Mouse (Mus musculus) intestine, embryonic 14.5 days (tissue): ENCODE data around the gene Tmem221. TPM values are rescaled to one million over a fixed set of nuclear protein-coding genes. Genes with fewer than 3 reads are reported as not detected.

ENCODE experiments used
- ATAC-seq: fragments of 200-750 bp; cut with Nextera tagmentation; replicated peaks from 2 replicates; pipeline ENCODE4 v1.8.0; 2017; ENCODE audit warnings: low read depth, moderate number of reproducible peaks, moderate TSS enrichment, moderate library complexity; ENCODE audit not compliant: low FRiP score, low TSS enrichment
- DNase-seq: peaks from one replicate; pipeline ENCODE4 v3.0.0-alpha.2; 2018; ENCODE audit warnings: low spot score
- H3K27ac ChIP-seq: fragments of 300-500 bp; sonication (generic); 2 replicates; pipeline ENCODE4 v1.5.1; 2014; ENCODE audit warnings: low read depth, mild to moderate bottlenecking, control low read depth
- H3K27me3 ChIP-seq: fragments of 300-500 bp; sonication (generic); replicated peaks from 2 replicates; pipeline ENCODE4 v1.6.1; 2014; ENCODE audit warnings: low read length, control low read depth; ENCODE audit not compliant: control insufficient read depth, insufficient read depth
- H3K36me3 ChIP-seq: fragments of 300-500 bp; sonication (generic); 2 replicates; pipeline ENCODE4 v1.6.1; 2014; ENCODE audit warnings: low read length, control low read depth; ENCODE audit not compliant: control insufficient read depth, insufficient read depth
- H3K4me1 ChIP-seq: fragments of 300-500 bp; sonication (generic); replicated peaks from 2 replicates; pipeline ENCODE4 v1.6.1; 2014; ENCODE audit warnings: low read length, control low read depth, mixed read lengths; ENCODE audit not compliant: control insufficient read depth, insufficient read depth
- H3K4me2 ChIP-seq: fragments of 300-500 bp; sonication (generic); 2 replicates; pipeline ENCODE4 v1.6.1; 2014; ENCODE audit warnings: low read length
- H3K4me3 ChIP-seq: fragments of 300-500 bp; sonication (generic); 2 replicates; pipeline ENCODE4 v1.5.1; 2014; ENCODE audit warnings: low read depth, low read length, control low read depth, mixed read lengths
- H3K9ac ChIP-seq: fragments of 300-500 bp; sonication (generic); 2 replicates; pipeline ENCODE4 v1.6.1; 2014; ENCODE audit warnings: mild to moderate bottlenecking, low read length
- H3K9me3 ChIP-seq: fragments of 300-500 bp; sonication (generic); 2 replicates; pipeline ENCODE4 v1.6.1; 2016; ENCODE audit warnings: low read length, control low read depth; ENCODE audit not compliant: control insufficient read depth
- WGBS: fragments of 180-500 bp; shearing (Covaris S2); extraction: QIAGEN DNeasy Blood & Tissue Kit; methylation state at CpG from one replicate; pipeline ENCODE4 v1.1.7; 2014; 5-methylcytosine and 5-hydroxymethylcytosine counted together
- polyA plus RNA-seq: library from polyadenylated mRNA; unstranded; fragments of >200 nt; fragmentation: Nextera tagmentation; extraction: Ambion mirVana; gene quantifications from 2 replicates; pipeline ENCODE4 v1.2.1, GENCODE M21; 2014

Gene Tmem221
- polyA plus RNA-seq, 1 experiment from 2014 or later, result 1.6 TPM

DNA sequence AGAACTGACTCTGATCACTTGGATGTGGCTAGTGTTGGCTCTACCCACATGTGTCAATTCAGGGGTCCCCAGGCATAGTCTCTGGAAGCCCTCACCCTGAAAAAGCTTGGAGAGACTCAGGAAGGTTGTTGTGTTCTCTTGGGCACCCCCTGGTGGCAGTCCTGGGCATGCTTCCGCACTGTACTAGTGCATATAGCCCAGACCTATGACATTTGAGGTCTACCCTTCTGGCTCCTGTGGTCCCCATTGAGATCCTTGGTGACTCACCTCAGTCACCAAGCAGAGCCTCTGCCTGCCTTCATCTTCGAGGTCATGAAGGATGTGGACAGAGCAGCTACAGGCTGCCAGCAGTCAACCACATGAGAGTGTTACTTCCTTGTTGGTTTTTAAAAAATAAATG, 28.2 kb upstream of the Tmem221 start:
- no peak overlapping the region for H3K4me3 ChIP-seq
- H3K9ac ChIP-seq, result no peak overlapping the region
- H3K36me3 ChIP-seq, result peaks cover 16% of the 10 kb centered on the region
- no peaks in the 10 kb centered on the region for H3K27me3 ChIP-seq
- no peak overlapping the region for H3K27ac ChIP-seq
- DNase-seq, result no peak
- H3K4me1 ChIP-seq, result peaks cover 8% of the 10 kb centered on the region; the same call in 1 of the 2 replicates
- ATAC-seq, result no peak
- no peak overlapping the region for H3K4me2 ChIP-seq
- H3K9me3 ChIP-seq, result no peaks in the 10 kb centered on the region
- 81% methylated on average over 2 of the region's 2 CpGs for WGBS

DNA sequence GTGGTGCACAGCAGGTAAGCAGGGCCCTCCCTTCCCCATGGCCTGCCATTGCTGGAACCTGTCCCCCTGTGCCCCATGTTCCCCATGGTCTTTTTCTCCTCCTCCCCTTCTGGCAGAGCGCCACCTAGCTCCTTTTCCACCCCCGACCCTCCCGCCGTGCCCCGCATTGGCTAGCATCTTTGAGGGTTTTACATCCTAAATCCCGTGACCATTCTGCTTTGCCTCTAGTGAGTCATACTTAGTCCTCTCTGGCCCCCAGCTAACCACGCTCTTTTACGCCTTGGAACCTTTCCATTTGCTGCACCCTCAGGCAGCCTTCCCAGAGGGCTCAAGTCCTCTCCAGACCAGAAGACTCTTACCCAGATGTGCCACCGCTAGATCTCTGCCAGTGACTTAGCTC, 21.5 kb upstream of the Tmem221 start:
- ATAC-seq (no peak), DNase-seq (no peak)
- Histone ChIP-seq H3K4me2 (no peak overlapping the region), H3K9me3 (no peaks in the 10 kb centered on the region), H3K4me3 (no peak overlapping the region), H3K4me1 (no peaks in the 10 kb centered on the region), H3K9ac (no peak overlapping the region), H3K27me3 (no peaks in the 10 kb centered on the region), H3K36me3 (peaks cover 10% of the 10 kb centered on the region), H3K27ac (no peak overlapping the region)
- 55% methylated on average over 9 of the region's 9 CpGs for WGBS

DNA sequence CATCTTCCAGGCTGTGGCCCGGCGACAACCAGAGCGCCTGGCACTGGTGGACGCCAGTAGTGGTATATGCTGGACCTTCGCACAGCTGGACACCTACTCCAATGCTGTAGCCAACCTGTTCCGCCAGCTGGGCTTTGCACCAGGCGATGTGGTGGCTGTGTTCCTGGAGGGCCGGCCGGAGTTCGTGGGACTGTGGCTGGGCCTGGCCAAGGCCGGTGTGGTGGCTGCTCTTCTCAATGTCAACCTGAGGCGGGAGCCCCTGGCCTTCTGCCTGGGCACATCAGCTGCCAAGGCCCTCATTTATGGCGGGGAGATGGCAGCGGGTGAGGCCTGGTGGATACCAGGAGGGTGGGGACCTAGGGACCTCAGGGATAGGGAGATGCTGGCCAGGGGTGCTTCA, 20.8 kb upstream of the Tmem221 start:
- H3K4me2 ChIP-seq, result no peak overlapping the region
- no peak overlapping the region for H3K4me3 ChIP-seq
- no peak overlapping the region for H3K27ac ChIP-seq
- H3K9ac ChIP-seq, result no peak overlapping the region
- no peaks in the 10 kb centered on the region for H3K4me1 ChIP-seq
- peaks cover 7% of the 10 kb centered on the region for H3K36me3 ChIP-seq
- no peak for ATAC-seq
- no peaks in the 10 kb centered on the region for H3K27me3 ChIP-seq
- DNase-seq, result no peak
- WGBS, result 92% methylated on average over 14 of the region's 14 CpGs
- H3K9me3 ChIP-seq, result no peaks in the 10 kb centered on the region

DNA sequence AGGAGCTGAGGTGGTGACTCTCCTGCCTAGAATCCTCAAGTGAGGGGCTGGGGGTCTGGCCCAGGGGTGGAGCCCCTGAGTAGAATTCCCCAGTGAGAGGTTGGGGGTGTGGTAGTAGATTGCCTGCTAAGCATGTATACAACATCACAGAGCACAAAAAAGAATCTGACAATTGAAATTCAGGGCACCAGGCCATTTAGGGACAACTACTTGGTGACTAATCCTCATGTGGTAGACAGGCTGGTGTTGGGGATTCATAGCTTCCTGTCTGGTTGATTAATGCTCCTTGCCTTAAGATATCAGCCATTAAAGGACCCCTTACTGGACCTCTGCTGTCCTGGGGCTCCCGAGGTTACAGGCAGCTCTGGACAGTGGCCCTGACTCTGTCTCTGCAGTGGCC, 20.3 kb upstream of the Tmem221 start:
- no peak for ATAC-seq
- H3K27me3 ChIP-seq, result no peaks in the 10 kb centered on the region

DNA sequence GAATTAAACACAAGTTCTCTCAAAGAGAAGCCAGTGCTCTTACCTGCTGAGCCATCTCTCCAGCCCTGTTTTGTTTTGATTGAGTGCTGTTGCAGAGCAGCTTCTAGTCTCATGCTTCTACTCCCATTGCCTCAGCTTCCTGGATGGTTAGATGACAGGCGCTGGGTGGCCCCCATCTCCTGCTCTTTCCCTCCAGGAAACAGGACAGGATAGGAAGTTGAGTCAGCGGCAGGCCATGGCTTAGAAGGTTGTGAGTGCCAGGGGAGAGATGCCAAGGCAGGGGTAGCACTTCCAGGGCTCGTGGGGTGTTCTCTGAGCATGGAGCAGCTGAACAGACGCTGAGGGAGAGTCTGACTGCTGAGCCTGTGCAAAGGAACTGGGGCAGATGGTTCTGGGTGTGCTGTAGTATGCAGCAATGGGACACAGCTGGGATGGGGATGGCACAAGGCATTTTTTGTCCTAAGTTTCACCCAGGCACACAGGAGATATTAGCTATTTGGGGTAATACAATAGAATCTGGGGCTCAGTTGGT, 19.3 kb upstream of the Tmem221 start:
- Histone ChIP-seq H3K4me3 (no peak overlapping the region), H3K4me2 (no peak overlapping the region), H3K36me3 (no peaks in the 10 kb centered on the region), H3K27ac (no peak overlapping the region), H3K9me3 (no peaks in the 10 kb centered on the region), H3K4me1 (no peaks in the 10 kb centered on the region), H3K27me3 (no peaks in the 10 kb centered on the region), H3K9ac (no peak overlapping the region)
- DNase-seq (no peak), ATAC-seq (no peak)
- WGBS, result 73% methylated on average over 4 of the region's 4 CpGs

More for the DNA sequence above, 20.3 kb upstream of the Tmem221 start:
- Histone ChIP-seq H3K9me3 (no peaks in the 10 kb centered on the region), H3K27ac (no peak overlapping the region), H3K9ac (no peak overlapping the region), H3K4me2 (no peak overlapping the region), H3K4me1 (no peaks in the 10 kb centered on the region), H3K36me3 (0 out of 2 replicates have a peak, but pooled peaks cover 2% of the 10 kb centered on the region), H3K4me3 (no peak overlapping the region)
- DNase-seq, result no peak
- 78% methylated on average over 1 of the region's 1 CpGs for WGBS

DNA sequence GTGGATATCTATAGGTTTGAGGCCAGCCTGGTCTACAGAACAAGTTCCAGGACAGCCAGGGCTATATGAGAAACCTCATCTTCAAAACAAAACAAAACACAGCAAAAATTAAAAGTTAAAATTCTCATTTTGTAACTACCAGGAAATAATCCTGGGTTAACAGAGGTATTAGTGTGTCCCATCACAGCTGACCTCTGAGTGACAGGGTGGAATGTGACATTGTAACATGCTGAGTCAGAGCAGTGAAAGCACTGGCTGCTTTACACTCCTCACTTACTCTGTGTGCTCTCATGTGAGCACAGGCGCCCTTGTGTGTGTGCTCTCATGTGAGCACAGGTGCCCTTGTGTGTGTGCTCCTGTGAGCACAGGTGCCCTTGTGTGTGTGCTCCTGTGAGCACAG, 16.3 kb upstream of the Tmem221 start:
- Histone ChIP-seq H3K9me3 (no peaks in the 10 kb centered on the region), H3K27ac (no peak overlapping the region), H3K36me3 (no peaks in the 10 kb centered on the region), H3K27me3 (no peaks in the 10 kb centered on the region), H3K4me2 (no peak overlapping the region), H3K4me1 (peaks cover 6% of the 10 kb centered on the region; the same call in 1 of the 2 replicates), H3K4me3 (no peak overlapping the region), H3K9ac (no peak overlapping the region)
- DNase-seq, result no peak
- no peak for ATAC-seq
- WGBS, result 68% methylated on average over 1 of the region's 1 CpGs

DNA sequence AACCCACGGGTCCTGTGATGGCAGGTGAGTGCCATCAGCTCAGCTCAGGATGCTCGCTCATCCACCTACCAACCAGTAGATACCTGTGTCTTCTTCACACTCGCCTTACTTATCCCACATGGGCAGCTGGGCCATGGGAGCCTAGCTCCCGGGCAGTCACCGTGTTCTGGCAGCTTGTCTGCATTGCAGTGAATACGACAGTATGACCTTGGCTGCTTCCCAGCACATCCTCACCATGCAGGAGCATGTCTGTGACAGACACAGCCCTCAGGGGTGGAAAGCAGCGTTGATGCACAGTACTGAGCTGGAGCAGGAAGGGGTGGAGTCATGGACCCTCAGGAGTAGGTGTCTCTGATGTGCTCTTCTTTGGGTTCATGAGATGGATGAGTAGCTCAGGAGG, 15.8 kb upstream of the Tmem221 start:
- Histone ChIP-seq H3K27me3 (no peaks in the 10 kb centered on the region), H3K4me1 (peaks cover 6% of the 10 kb centered on the region; the same call in 1 of the 2 replicates), H3K36me3 (no peaks in the 10 kb centered on the region), H3K4me2 (no peak overlapping the region), H3K4me3 (no peak overlapping the region), H3K9me3 (no peaks in the 10 kb centered on the region), H3K27ac (no peak overlapping the region), H3K9ac (no peak overlapping the region)
- ATAC-seq (no peak), DNase-seq (no peak)
- 78% methylated on average over 7 of the region's 7 CpGs for WGBS

DNA sequence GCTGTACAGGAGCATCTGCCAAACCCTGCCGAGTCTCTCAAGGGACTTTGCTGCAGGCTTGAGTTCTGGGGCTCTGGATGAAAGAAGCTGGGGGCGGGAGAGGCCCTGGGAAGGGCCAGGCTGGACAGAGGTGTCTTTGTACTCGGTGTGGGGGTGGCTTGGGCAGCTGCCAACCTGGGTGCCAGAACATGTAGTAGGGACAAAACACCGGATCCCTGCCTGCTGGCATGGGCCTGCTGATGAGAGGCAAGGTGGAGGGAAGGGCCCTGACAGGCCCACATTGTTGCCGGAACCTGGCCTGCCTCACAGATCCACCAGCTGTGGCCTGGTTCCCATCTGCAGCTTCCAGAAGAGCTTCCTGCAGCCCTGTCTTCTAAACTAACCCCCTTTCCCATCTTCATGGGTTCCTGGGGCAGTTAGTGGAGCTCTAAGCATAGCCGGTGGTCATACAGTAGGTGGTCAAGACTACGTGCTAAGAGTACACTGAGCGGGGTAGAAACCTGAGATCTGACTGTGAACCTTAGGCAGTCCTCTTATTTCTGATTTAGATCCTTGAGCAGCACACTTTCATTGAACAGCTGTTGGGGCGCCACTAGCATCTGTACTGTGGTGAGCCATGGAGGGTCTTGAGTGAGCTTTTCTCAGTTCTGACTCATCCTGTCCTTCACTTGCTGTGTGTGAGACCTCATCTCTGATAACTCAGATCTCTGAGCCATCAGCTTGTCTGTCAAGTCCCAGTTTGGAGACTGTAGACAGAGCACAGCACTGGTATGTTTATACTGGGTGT, 14.4 kb upstream of the Tmem221 start:
- 84% methylated on average over 9 of the region's 9 CpGs for WGBS
- no peak overlapping the region for H3K4me2 ChIP-seq

DNA sequence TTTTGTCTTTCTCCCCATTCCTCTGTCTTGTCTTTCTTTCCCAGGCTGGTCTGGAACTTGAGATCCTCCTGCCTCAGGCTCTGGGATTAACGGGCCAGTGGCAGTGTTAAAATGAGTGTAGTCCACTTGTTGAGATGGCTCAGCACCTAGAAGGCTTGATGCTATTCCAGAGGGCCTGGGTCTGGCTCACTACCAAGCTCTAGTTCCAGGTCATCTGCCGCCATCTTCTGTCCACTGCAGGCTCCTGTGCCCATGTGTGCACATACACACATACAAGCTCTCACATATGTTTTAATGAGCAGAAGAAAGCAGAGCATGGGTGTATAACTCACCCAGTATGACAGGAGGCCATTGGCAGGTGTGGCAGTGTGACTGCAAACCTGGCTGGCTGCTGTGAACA, 13.4 kb upstream of the Tmem221 start:
- no peak overlapping the region for H3K27ac ChIP-seq
- no peak for DNase-seq
- 86% methylated on average over 2 of the region's 2 CpGs for WGBS

More for the DNA sequence above, 14.4 kb upstream of the Tmem221 start:
- Histone ChIP-seq H3K27ac (no peak overlapping the region), H3K4me3 (no peak overlapping the region), H3K27me3 (0 out of 2 replicates have a peak, but pooled peaks cover 2% of the 10 kb centered on the region), H3K4me1 (peaks cover 6% of the 10 kb centered on the region; the same call in 1 of the 2 replicates), H3K9ac (no peak overlapping the region), H3K36me3 (no peaks in the 10 kb centered on the region), H3K9me3 (no peaks in the 10 kb centered on the region)
- DNase-seq (no peak), ATAC-seq (no peak)

More for the DNA sequence above, 13.4 kb upstream of the Tmem221 start:
- no peak for ATAC-seq
- Histone ChIP-seq H3K27me3 (0 out of 2 replicates have a peak, but pooled peaks cover 2% of the 10 kb centered on the region), H3K4me3 (no peak overlapping the region), H3K4me1 (peaks cover 6% of the 10 kb centered on the region; the same call in 1 of the 2 replicates), H3K9ac (no peak overlapping the region), H3K36me3 (no peaks in the 10 kb centered on the region), H3K9me3 (no peaks in the 10 kb centered on the region), H3K4me2 (no peak overlapping the region)
